Mouse (Mus musculus): ENCODE results near the gene Alox8. TPM values are rescaled to one million over a fixed set of nuclear protein-coding genes. Genes with fewer than 3 reads are reported as not detected.

Gene Alox8
- not detected for total RNA-seq (2021)
- polyA plus RNA-seq (2012; rRNA removed), result not detected in 2 replicates
- long read RNA-seq, result 0 reads

DNA sequence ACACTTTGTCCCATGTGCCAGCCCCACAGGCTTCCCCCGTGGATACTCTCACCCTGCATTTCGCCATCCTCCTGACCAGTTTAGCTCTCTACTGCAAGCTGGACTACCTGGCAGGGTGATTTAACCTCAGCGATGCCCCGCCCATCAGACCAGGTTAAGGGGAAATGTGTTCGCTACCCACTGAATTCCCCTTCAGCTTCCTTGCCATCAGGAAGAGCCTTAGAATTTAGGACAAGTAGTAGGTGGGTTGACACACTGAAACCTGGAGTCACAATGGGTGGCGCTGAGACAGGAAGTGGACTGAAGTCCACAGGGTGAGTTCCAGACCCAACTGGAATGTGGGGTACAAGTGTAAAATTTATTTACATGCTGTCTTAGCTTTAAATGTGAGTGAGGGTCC is at the start of gene Alox8:
Gene Alox8 (minus strand): TSS at position 101 of the 400 bp plus-strand sequence.
- DNase-seq, result no peak

DNA sequence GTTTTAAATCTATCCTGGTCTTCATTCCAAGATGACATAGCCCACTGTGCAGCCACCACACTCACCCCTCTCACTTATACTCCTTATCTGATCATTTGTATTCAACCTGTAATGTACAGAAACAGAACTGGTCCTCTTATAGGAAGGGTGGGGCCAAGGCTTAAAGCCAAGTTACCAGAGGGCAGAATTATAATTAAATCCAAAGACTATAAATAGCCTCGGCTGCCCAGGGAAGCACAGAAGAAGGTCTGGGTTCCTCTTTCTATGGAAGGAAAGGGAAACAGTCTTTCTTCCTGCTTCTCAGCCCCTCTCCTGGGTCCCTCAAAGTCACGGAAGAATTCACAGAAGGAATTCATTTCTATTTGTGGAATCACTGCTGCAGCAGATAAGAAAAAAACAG is 48.0 kb upstream of the Alox8 start:
- no peak for DNase-seq

DNA sequence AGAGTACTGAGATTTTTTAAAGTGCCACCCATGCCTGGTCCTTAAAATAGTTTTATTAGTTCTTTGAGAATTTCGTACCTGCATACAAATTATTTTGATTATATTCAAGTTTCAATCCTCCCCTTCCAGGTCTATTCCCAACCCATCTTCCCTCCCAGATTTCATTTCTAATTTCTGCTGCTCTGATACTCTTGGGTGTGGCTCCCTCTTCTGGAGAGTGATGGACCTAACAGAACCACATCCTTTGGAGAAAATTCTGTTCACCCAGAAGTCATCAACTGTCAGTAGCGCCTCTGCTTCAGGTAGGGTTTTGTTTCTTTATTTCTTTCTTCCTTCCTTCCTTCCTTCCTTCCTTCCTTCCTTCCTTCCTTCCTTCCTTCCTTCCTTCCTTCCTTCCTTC is 47.3 kb upstream of the Alox8 start:
- DNase-seq, result no peak

DNA sequence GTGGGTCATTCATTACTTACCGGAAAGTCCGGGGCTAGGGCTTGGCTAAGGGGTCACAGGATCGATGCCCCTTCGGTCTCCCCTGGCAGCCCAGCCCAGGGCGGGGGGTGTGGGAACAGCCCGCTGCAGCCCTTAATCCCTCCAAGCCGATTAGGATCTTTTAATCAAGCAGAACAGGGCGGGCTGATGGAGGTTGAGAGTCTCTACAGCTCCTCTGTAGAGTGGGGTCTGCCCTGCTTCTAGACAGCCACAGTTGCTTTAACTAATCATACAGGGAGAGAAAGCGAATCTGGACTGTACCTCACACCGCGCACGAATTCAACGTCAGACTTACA is 39.2 kb upstream of the Alox8 start, which contains the start of gene Gucy2e:
Gene Gucy2e (minus strand): TSS at position 111 of the 335 bp plus-strand sequence.
- no peak for DNase-seq

DNA sequence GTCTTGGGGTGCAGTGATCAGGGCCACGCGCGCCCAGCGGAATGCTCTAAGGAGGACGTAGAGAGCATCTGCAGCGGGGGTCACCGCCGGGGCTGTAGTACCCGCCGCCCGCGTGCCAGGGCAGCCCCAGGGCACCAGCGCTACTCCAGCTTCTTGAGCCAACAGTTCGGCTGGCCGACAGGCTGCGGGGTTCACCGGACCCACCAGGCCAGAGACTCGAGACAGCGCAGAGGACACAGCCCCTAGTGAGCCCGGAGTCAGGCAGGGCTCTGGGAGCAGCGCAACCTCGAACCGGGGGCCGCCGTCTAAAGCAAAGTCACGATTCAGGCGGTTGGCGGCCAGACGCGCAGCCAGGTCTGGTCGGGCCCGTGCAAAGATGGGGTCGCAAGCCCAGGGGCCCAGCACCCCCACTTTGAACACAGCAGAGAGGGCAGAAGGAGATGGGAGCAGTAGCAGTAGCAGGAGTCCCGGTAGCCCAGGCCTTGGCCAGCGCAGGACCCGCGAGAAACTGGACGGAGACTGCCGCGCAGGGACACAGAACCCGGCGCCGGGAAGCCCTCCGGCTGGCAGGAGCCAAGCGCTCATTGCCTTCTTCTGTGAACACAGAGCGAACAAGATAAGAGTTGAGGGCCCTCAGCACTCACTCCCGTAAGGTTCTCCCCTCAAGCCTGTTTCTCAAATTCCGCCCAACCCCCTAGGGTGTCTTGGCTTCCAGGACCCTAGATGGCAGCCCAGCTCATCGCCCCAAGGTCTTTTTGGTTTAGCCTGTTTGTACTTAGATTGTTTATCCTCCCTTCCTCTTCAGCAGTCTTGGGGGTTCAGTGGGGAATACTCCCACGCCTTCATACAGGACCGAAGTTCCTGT is 38.6 kb upstream of the Alox8 start:
- no peak for DNase-seq

DNA sequence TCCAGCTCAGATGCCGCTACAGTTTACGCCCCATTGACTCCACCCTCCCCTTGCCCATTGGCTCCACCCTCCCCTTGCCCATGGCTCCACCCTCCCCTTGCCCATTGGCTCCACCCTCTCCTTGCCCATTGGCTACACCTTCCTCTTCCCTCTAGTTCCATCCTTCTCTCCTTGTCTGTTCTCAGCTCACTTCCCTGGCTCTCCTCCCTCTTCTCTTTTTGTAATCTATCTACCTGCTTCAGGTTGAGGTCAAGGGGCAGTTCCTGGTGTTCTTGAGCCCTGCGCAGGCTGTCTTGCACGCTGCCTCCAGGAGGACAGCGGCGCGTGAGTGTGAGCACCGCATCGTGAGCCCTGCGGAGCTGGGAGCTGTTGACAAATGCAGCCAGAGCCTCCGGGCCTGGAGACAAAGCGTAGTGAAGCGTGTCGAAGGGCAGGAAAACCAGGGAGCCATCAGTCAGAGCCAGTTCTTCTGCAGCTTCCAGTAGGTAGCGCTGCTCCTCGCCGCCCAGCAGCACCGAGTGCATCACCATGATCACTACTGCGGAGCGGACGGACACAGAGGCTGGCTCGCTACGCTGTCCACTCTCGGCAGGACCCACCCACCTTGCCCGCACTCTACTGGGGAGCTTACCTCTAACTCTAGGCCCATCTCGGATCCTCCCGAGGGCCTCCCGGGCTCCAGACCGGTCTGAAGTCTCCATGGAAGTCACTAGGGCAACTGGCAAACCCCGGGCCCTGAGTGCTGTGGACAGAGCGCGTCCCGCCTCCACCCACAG is 37.8 kb upstream of the Alox8 start:
- peak; percentile 85 for DNase-seq

DNA sequence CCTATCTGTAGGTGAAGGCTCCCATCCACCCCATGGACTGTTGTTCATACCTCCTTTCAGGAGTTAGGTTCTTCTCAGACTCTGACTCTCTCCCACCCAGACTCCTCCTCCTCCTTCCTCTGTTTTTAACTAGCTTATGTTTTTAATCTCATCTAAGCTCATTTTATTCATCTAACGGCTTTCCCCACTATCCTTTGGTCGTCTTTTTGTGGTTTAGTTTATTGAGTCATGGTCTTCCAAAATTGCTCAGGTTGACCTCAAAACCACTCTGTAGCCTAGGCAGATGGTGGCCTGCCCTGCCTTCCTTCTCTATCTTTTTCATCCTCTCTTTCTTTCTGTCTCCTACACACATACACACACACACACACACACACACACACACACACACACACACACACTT is 35.5 kb upstream of the Alox8 start:
- no peak for DNase-seq

DNA sequence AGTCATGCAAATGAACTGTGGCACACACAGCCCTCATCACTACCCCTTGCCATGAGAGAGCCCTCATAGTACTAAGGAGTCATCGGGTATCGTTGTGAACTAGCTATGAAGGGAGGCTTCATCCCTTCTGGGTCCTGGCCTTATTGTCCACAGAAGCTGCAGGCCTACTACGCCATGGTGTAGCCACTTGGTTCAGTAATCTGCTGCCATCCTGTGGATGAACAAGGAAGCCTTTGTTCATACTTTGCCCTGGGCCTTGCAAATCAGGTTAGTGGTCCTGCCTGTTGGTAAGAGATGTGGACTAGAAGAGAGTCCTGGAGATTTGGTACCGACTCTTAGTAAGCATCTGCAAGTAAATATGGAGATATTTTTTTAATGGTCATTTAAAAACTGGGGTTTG is 32.8 kb upstream of the Alox8 start:
- no peak for DNase-seq

DNA sequence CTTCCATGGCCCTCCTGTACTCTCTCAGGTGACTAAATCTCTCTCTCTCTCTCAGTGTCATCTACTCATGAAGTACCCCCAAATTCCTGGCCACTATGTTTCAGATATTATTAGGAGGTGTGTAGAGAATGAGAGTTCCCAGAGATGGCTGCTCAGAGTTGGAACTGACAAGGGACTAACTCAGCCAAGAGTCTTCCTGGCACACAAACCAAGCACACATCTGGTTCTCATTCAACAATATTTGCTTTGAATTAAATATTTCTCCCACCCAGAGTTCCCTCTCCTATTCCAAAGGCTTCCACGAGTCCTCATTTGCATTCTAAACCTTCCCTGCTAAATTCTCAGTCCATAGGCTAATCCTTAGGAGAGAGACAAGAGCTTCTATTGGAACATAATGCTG is 28.1 kb upstream of the Alox8 start:
- no peak for DNase-seq

DNA sequence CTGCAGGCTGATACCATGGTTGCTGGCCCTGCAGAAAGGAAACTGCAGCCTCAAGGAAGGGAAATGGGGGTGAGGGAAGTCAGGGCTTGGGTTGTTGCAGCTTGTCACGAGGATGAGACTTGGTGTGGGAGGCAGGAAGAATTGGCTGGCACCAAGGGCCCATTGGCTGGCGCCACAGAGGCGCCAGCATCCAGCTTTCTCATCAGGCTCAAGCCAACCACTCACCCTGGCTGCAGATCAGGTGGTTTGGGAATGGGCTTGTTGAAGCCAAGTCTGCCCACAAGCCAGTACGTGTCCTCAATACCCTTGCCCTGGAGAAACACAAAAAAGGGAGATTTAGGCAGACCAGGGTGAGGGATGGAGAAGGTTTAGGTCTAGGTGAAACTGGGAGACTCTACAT is 25.5 kb upstream of the Alox8 start:
- no peak for DNase-seq

DNA sequence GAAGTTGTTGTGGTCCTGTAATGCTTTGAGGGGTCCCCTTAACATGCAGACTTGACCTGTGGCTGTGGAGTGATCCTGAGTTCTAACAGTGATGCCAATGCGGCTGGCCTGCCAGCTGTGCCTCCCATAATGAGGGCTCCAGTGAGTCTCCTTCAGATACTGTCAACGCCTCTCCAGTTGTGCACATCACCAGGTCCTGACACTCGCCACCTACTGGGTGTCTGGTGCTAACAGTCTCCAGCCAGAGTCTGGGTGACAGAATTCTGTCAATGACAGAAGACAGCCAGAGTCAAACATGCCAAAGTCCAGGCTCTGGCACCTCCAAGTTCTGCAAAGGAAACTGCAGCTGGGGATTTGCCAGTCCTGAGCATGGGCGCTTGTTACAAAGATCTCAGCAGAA is 23.4 kb upstream of the Alox8 start:
- DNase-seq, result no peak

DNA sequence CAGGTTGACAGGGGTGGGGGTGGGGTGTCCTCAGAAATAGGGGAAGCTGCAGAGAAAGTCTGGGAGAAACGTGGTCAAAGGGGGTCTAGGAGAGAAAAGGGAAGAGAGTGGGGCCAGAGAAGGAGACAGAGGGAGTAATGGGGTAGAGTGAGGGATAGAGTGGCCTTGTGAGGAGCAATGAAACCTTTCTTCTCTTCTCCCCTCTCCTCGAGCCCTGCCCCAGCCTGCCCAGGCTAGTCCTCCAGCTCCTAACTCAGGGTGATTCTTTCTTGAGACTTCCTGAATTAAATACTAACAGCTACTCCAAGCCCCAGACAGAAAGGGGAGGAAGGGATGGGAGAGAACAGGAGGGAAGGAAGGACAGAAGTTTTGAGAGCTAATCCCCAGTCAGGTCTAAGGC is 21.0 kb upstream of the Alox8 start:
- no peak for DNase-seq

DNA sequence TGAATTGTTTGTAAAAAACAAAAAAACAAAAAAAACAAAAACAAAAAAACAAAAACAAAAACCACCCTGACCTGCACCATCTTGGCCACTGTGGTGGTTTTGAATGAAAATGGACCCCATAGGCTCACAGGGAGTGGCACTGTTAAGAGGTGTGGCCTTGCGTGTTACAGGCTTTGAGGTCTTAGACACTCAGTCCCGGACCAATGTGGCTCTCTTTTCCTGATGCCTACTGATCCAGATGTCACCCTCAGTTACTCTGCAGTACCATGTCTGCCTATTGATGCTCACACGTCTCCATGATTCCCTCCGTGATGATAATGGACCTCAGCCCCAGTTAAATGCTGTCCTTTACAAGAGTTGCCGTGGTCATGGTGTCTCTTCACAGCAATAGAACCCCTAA is 19.8 kb upstream of the Alox8 start:
- no peak for DNase-seq

DNA sequence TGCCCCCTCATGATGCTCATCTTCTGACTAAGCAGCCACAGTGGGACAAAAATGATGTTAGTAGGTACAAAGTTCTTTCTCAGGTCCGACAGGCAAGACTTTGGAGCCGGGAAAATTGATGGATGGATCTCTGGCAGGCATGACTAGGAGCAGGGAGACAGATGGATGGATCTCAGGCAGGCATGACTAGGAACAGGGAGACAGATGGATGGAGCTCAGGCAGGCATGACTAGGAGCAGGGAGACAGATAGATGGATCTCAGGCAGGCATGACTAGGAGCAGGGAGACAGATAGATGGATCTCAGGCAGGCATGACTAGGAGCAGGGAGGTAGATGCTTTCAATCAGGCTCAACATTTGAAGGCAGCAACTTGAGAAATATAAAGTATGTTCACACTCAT is 13.8 kb upstream of the Alox8 start:
- DNase-seq, result no peak

DNA sequence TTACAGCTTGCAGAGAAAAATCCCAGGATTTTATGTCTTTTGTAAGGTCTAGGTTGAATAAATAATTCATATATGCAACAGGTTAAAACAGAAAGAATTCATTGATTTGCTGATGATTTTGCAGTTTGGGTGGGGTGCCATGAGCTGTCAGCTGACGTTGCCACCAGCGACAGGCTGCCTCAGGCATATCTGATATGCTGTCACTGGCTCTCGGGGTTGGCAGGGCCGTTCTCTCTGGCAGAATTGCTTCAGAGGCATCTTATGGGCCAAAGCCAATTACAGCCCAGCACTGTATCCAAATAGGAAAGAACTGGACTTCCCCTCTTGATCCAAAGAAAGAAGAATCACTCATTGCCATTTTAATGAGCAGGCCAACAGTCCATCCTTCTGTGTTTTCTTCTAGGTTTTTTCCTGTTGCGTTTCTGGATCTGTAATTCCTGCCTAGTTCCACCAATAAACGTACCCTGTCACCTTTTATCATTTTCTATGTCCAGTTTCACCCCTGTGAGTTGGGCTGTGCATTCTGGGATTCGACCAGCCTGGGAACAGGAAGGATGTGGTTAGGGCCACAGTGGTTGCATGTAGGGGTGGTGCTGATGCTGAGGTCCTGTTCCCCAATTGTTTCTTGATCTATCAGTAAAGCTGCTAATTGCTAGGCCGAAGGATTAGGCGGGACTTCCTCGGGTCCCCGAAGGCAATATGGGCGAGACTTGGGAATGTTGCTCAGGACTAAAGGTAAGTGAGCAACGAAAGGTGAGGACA is 5.0 kb upstream of the Alox8 start:
- DNase-seq, result no peak

DNA sequence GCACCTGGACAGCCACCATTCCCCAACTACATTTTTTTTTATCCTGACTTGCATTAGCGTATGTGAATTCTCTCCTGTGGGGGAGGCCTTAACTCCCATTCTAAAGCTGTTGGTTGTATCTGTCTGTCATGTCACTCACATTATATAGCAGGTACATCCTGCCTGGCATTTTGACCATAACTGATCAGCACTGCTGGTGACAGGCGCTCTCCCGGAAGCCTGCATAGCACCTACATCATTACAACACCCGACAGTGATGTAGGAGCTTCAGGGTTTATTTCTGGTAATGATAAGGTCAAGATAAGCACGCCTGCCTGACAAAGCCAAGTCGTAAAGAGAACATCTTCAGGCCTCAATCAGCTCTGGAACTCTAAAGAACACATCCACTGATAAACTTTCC is 2.6 kb upstream of the Alox8 start:
- DNase-seq, result no peak

DNA sequence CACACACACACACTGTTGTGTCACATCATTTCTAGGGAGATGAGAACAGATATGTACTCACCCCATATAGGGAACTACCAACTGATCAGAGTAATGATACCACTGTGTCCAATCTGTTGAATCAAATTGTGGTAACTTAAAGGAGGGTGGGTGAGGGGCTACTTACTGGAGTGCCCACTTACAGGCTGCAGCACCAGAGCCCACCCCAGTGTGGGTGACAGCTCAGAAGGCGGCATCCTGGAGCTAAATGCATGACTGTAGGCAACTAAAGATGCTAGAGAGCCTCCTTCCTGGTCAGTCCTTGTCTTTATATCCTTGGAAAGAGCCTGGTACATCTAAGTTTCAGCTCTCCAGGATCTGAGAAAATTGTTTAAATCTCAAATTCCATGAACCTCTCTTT is 1.6 kb upstream of the Alox8 start:
- no peak for DNase-seq

DNA sequence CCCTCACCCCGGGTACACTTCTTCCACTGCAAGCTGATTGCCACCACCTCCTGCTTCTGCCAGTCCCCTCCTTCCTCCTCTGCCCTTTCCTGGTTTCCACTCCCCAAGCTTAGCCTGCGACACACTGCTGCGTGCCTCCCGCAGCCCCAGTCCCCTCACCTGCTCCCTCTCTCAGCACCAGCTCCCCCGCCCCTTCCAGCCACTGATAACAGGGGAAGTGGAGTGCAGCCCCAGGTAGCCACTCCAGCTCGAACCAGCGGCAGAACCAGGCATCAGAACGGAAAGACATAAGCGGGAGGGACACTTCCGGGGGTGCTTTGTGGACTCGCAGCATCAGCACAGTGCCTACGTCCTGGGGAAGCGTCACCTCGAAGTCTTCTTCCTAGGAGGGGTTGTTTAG is 449 bp downstream of the Alox8 start:
- DNase-seq, result no peak

DNA sequence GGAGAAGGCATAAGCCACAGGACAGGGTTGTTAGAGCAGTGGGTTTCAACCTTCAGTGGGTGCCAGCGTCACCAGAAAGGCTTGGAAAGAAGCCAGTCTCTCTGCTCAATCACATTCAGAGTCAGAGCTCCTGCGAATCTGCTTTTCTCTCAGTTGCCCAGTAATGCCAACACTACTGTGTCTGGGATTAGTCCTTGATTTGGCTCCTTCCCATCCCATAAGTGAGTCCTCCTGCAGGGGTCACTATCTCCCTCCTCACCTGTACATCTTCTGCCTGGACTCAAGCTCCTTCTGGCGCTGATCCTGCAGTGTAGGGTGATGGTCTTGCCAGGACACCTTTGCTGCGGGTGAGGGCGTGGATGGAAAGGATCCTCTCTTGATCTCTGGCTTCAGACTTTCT is 877 bp downstream of the Alox8 start:
- no peak for DNase-seq

DNA sequence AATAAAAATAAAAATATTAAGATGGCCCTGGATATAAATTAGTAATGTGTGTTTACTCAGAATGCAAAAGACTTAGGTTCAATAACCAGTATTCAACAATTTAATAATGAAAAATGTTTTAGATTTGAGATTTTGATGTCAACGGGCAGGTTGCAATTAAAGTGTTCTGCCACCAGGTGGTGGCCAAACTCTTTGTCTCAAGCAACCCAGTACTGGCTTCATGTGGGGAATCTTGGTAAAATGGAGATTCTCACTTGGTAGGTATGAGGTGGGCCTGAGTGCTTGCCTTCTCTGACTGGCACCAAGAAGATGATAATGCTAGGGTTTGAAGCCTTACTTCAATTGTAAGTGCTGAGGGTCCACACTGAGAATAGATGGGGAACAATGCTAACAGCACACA is 4.8 kb downstream of the Alox8 start:
- peak; percentile 22 for DNase-seq

DNA sequence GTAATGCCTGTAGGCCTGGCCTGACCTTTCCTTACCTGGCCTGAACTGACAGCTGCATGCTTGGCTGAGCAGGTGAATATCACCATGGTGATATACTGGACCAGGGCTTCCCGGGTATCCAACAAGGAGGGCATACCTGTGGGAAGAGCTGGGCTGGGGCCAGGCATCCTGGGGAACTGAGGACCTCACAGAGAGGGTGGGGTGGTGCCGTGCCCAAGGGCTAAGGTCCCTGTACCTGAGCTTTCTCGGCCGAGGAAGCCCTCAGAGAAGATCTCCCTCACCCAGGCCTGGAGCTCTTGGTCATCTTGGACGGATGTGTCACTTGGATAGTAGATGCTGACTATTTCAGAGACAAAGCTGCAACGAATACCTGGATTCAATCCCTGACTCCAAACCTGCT is 11.7 kb downstream of the Alox8 start:
- no peak for DNase-seq

DNA sequence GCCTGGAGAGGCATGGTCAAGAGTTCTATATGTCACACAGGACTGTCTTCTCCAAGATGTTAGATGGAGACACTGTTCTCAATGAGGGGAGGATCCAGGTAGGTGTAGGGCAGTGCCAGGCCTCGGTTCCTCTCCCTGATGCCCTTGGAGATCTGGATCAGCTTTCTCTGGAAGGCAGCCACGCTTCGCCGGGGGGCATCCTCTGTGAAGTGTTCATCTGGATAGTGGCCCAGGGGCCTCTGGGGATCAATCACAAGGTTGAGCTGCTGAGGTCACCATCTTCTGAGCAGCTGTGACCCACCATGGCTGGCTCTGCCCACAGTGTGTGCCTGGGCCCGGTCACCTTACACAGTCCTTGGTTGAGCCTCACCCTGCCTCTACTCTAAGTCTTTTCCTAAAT is 12.6 kb downstream of the Alox8 start:
- DNase-seq, result no peak

DNA sequence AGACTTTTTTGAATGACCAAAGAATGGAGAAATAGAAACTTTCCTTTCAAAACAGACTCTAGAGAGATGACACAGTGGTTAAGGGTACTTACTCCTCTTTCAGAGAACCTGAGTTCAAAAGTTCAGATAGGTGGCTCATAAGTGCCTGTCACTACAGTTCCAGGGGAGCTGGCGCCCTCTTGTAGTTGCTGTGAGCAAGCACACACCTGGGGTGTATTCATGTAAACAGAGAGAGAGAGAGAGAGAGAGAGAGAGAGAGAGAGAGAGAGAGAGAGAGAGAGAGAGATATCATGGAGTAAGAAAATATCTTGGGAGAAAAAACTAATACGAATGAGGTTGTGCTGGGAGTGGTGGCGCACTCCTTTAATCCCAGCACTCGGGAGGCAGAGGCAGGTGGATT is 17.5 kb downstream of the Alox8 start:
- no peak for DNase-seq
